Mouse (Mus musculus) G1E-ER4 (cell line): ENCODE data around the gene Dapk3. TPM values are rescaled to one million over a fixed set of nuclear protein-coding genes. Genes with fewer than 3 reads are reported as not detected.

Source experiments
- GATA1 ChIP-seq: IDR thresholded peaks from one replicate; pipeline ENCODE4 v1.8.0; 2012; ENCODE audit warnings: low read length, inconsistent platforms
- polyA plus RNA-seq: library from polyadenylated mRNA; stranded (reverse); fragments of >175 nt; gene quantifications from 2 replicates; pipeline ENCODE4 v1.2.3, GENCODE M21; 2012

The Dapk3 gene
- polyA plus RNA-seq, 1 experiment = 79.0 TPM

GRCm38 (mm10) chr10:81142551-81142981 is 40.2 kb upstream of the Dapk3 start:
- no peak for TF ChIP-seq GATA1

GRCm38 (mm10) chr10:81143157-81143633 is 39.6 kb upstream of the Dapk3 start:
- no peak for TF ChIP-seq GATA1

GRCm38 (mm10) chr10:81143845-81144437 is 38.9 kb upstream of the Dapk3 start:
- no peak for TF ChIP-seq GATA1

DNA sequence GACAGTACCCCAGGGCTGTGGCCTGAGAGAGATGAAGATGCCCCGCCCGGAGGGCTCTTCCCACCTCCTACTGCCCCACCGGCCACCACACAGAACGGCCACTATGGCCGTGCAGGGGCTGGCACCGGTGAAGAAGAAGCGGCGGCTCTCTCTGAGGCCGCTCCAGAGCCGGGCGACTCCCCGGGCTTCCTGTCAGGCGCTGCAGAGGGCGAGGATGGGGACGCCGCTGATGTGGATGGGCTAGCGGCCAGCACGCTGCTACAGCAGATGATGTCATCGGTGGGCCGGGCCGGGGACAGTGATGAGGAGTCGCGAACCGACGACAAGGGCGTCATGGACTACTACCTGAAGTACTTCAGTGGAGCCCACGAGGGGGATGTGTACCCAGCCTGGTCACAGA is 38.1 kb upstream of the Dapk3 start:
- no peak for TF ChIP-seq GATA1

DNA sequence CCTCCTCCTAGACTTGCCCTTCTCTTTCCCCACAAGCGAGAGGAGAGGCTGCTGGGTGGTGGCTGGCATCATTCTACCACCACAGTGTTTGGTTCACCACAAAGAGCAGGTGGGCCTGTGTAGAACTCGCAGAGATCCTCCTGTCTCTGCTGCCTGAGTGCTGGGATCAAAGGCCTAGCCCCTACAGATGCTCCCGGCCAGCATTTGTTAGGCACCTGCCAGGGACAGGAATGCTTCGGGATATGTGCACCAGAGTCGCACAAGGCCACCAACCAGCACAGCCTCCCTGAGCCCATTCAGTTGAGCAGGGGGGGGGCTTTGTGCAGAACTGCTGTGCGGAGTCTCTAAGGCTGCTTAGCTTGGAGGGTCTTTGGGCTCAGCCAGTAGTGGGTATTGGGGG is 37.5 kb upstream of the Dapk3 start:
- TF ChIP-seq GATA1 = no peak

- no peak for TF ChIP-seq GATA1
Measured at GRCm38 (mm10) chr10:81145778-81146177, 37.0 kb upstream of the Dapk3 start.

GRCm38 (mm10) chr10:81146296-81146695 is 36.5 kb upstream of the Dapk3 start:
- TF ChIP-seq GATA1 = no peak

GRCm38 (mm10) chr10:81151261-81151660 is 31.5 kb upstream of the Dapk3 start:
- no peak for TF ChIP-seq GATA1

- TF ChIP-seq GATA1 = no peak
Measured at GRCm38 (mm10) chr10:81152609-81153008, 30.2 kb upstream of the Dapk3 start.

- TF ChIP-seq GATA1 = no peak
Measured at GRCm38 (mm10) chr10:81154313-81154712, 28.5 kb upstream of the Dapk3 start.

DNA sequence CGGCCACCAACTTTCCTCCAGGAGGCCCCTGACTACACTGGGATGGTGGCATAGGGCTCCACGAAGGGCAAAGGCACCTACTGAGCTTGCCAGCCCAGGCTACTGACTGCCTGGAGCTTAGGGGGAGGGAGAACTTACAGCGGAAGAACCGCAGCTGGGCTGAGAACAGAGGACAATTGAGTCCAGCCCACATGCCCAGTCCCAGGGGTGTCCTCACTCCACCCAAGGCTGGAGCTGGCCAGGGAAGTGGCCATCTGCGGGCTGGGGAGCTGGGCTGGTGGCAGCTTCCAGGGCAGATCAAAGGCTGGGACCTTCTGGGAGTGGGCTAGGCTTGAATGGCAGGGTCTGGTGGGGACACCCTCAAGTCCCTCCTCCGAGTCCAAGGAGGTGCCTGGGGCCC is 28.1 kb upstream of the Dapk3 start:
- no peak for TF ChIP-seq GATA1

DNA sequence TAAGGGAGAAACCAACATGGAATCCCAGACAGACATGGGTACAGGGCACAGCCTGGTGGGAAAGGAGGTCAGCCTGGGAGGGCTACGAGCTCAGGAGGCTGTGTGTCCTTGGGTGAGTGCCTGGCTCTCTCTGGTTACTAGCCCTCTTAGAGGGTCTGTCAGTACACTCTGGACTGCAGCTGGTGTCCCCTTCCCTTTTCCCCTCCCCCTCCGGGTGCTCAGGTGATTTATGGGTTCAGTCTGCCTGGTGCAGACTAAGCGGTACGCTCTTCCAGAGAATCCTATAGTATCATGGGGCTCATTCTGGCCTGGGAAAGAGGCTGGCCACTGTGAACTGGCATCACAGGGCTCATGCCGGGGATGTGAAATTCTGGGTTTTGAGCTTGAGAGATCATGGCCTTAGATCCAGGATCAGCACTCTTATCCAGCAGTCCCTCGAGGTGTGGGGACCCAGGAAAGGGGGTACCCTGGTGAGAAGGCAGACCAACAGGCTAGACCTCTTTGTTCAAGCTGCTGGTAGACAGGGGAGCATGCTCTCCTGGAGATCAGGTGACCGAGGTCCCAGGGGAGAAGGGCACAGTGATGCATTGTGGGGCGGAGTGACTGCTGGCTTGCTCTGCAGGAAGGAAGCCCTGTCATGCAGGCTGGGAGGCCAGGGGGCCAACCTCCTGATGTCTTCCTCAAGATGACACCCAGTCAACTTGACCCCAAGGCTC is 21.0 kb upstream of the Dapk3 start:
- TF ChIP-seq GATA1 = no peak

DNA sequence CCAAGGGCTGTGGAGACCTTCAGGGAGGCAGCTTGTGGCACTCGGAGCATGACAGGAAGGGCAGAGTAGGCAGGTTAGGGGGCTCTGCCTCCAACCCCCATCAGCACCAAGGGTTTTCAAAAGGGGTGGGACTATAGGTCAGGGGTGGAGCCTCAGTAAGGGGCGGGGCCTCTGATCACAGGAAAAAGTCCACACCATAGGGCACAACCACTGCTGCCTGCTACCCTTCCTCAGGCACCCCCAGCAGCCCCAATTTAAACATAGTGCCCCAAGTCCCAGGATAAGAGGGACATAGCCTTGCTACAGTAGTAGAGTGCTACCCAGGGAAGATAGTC is 20.5 kb upstream of the Dapk3 start:
- TF ChIP-seq GATA1 = no peak

GRCm38 (mm10) chr10:81165118-81165517 is 17.7 kb upstream of the Dapk3 start:
- TF ChIP-seq GATA1 = no peak

GRCm38 (mm10) chr10:81167200-81168086 is 15.4 kb upstream of the Dapk3 start, which contains the start of gene Pias4:
TSS of gene Pias4 (minus strand) at chr10:81167923.
- TF ChIP-seq GATA1 = no peak

DNA sequence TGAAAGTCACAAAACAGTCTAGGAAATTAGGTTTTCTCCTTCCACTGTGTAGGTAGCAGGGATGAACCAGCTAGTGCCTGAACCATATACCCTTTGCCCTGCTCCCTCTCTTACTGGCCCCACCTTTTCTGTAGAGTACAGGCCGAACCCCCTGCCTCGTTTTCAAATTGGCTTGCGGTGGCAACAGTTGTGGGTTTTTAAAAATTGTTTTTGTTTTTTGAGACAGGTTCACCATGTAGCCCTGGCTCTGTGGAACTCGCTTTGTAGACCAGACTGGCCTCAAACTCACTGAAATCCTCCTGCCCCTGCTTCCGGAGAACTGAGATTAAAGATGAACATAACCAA is 14.7 kb upstream of the Dapk3 start:
- no peak for TF ChIP-seq GATA1
